Mouse (Mus musculus) urinary bladder, postnatal 14 days (tissue): ENCODE data around the gene Lrp11.
"Not testable (repeated sequence)": the region's sequence is repeated elsewhere in the genome, so short reads cannot be mapped to it uniquely, and the experiment has no call there.

ENCODE experiments used
- DNase-seq: peaks from one replicate; pipeline ENCODE4 v3.0.0; 2021; ENCODE audit warnings: low spot score

Lrp11 gene

DNA sequence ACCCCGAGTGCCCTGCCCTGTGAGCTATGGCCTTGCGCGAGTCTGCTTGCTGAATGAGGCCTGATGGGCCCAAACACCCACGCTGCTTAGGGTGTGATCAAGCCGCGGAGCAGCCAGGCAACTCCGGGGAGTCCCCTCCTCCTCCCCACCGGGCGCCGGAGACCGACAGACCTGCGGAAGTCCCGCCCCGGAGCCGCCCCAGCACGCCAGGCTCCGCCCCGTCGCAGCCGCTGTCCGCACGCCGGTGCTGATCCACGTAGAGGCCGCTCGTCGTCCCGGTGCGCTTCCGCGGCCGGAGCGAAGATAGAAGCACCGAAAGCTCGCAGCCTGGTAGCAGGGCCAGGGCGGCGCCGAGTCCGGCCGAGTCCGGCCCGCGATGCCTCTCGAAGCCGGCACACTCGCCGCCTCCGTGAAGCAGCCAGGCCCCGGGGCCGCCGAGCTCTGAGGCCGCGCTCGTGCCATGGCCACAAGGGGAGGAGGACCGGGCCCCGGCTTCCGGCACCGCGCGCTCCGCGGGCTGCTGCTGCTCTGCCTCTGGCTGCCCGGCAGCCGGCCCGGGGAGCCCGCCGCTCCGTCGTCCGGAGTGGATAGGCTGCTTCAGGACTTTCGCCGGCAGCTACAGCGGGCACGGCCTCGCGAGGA lies at the start of gene Lrp11:
Gene Lrp11 (plus strand): TSS at position 209 of the 642 bp plus-strand sequence.
- DNase-seq = peak; percentile 91

DNA sequence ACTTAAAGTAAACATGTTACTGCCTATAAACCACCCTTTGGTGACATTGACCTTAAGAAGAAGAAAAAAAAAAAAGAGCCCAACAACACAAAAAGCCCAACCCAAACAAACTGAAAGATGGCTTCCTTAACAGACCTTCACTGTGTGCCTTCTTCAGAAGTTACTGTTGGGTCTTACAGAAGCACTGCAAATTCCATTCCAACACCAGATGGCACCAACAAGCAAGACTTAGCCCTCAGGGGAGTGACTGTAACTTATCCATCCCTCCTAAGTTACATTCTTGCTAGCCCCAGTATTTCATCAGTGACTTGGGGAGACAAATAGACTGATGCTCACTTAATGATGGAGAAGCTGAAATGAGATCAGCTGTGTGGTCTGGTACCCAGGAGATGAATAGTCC lies 11.6 kb upstream of the Lrp11 start:
- no peak for DNase-seq

DNA sequence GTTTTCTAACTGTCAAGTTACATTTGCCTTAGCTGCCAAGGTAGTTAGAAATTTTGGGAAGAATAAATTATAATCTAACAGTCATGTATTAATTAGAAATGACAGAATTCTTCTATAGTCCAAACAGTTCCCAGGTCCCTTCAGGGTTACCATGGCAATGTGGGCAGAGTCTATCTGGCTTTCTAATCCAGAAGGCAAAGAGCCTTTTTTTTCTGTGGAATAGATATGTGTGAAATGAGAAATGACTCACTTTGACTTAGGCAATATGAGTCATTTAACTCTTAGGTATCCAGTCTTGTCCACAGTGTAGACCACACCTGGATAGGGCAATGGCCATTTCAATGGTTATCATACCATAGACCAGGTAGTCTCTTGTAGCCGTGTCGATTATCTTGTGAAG lies 8.2 kb upstream of the Lrp11 start:
- no peak for DNase-seq

DNA sequence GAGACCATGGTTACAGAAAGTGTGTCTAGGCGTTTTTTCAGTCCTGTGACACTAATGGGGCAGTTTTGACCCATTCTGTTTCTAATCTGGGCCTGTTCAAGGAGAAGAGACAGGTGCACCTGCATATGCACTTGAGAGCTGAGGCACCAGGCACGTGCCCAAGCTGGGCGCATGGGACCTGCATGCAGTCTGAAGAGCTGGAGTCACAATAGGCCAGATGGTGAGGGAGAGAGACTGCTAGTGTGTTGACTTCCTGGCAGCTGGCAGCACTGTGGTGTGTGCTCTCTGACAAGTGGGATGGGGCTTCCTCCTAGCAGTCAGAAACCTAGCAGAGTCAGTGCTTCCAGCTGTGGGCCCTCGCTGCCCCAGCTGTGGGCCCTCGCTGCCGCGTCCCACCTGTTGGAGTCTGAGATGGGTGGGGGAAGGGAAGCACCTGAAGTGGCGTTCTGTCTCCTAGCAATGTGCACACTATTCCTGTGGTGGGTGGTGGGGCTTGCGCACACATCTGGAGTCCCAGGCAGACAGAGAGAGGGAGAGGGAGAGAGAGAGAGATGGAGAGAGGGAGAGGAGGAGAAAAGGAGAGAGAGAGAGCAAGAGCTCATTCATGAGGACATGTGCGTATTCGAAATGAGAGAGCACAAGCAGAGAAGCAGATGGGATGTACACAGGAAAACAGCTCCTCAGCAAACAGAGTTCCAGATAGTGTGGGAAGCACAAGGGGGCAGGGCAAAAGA lies 7.3 kb upstream of the Lrp11 start:
- no peak for DNase-seq

DNA sequence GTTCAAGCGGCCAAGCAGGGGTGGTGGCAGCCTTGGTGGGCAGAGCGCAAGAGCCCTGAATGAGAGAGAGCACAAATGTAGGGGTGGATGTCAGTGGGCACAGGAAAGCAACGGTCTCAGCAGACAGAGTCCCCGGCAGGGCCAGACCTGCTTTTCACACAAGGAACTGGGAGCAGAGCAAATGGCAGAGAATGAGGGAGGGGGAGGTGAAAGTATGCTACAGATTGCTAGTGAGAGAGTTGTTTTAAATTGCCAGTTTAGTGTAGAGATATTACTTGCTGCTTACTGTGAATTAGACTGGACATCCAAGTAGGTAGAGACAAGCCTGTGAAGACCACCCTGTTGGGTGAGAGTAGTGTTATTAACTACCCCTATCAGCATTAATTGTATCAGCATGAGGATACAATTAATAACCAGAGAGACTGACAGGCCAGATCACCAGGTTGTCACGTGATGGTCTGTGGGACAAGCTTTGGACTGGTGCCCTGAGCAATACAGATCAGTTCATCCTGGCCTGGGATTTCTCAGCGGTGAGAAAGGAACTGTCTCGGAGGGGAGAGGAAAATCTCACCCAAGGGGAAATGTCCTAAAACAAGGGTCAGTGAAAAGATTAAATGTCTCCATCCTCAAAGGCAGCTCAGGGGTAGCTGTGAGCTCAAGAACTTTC lies 6.6 kb upstream of the Lrp11 start:
- DNase-seq = no peak

DNA sequence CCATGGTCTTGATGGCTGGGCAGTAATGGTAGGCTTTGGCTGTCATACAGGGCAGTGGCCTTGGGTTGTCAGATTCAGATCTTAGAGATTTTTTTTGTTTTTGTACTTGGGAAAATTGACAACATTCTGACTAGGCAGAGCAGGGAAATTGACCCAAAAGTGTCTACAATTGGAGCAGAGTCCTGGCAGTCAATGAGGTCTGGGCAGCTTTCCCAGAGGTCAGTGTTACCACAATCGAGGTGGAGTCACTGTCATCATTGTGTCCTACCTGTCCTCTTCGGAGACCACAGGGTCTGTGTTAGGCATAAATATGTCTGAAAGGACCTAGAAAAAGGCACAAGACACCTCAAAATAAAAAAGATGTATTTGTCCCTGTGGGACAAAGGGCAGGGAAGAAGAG lies 2.8 kb upstream of the Lrp11 start:
- DNase-seq = no peak

DNA sequence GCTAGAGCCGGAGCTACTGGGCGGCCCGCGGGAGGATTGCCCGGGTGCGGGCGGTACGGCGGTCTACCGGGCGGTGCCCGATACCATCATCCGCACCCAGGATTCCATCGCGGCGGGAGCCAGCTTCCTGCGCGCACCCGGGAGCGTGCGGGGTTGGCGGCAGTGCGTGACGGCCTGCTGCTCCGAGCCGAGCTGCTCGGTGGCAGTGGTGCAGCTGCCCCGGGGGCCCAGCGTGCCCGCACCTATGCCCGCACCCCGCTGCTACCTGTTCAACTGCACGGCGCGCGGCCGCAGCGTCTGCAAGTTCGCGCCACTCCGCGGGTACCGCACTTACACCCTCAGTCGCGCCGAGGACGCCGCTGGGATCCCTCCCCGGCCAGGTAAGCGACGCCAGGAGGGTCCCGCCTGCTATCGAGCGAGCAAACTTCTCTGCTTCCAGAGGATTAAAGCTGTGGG lies 662 bp downstream of the Lrp11 start:
- DNase-seq = no peak

DNA sequence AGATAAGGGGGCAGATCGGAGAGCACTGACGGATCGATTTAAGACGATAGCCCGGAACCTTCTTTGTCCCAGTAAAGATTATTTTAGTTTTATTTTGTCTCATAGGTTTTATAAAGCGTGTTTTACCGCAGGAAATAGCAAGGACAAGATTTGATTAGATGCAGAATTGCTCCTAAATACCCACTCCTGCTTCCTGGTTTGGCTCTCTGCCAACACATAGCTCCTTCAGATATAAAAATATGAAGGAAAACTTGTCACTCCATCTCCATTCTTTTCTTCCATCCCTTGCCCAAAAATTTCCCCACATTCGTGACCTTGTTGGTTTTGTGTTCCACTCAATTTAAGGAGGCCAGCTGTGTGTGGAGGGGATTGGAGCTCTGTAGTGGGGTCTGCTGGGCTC lies 1.2 kb downstream of the Lrp11 start:
- DNase-seq = no peak

DNA sequence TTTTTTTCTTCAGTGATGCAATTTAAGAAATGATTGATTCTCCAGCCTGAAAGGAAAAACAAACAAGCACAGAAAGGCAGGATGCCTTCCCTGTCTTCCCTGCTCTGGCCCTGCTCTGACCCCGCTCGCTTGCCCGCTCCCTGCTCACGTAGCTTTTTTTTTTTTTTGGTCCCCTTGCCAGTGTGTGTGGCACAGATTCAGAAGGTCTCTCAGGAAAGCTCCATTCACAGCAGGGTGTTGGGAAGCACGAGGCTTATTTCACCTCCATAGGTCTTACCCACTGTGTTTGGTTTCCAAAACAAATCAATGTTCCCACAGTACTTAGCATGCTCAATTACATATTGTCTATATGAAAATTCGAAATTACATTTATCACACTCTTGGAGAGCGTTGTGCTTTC lies 5.2 kb downstream of the Lrp11 start:
- no peak for DNase-seq

DNA sequence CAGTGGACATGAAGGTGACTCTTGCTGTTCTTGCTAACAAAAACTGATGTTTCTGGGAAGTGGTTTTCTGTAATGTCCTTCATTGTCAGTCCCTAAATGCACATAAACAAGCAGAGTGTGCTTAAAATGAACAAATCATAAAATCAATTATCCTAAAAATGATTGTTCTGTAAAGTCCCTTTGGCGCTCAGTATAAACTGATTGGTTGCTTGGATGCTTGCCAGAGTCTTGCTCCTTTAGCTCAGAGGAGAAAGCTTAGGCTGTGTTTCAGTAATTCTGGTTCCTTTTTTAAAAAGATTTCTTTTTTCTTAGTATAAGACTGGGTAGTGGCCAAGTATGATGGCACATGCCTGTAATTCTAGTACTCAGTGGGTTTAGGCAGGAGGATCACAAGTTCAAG lies 6.7 kb downstream of the Lrp11 start:
- no peak for DNase-seq

DNA sequence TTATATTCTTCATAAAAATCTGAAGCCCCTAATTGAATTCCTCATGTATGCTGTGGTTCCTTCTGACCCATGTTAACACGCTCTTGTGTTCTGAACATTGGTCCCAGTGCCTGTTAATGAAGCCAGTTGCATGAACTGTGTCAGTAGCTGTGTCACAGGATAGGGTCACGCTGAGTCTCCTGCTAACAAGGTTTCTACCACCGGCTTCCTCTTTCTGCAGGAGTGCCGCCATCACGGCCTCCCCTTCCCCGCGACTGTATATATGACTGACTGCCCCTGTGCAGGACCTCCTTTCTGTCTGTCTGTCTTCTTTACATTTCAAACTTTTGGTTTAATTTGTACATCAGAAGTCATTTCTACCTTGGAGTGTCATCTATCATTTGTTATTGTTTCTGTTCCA lies 8.6 kb downstream of the Lrp11 start:
- DNase-seq = no peak

DNA sequence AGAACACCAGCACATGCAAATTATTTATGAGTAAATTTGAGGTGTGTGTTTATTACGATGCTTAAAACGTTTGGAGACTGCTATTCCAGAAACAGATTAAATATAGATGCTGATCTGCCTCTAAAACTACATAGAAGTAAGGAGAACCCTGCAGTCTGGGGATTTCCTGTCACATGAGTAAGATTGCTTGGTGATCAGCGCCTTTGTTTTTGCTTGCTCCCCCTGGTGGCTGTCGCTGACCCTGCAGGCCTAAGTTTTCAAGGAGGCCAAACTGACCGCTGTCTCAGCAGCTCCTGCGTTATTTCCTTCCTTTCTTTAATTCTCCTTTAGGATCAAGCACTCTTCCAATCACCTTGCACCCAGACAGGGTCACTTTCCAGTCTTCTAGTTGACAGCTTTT lies 11.0 kb downstream of the Lrp11 start:
- DNase-seq = peak; percentile 69

DNA sequence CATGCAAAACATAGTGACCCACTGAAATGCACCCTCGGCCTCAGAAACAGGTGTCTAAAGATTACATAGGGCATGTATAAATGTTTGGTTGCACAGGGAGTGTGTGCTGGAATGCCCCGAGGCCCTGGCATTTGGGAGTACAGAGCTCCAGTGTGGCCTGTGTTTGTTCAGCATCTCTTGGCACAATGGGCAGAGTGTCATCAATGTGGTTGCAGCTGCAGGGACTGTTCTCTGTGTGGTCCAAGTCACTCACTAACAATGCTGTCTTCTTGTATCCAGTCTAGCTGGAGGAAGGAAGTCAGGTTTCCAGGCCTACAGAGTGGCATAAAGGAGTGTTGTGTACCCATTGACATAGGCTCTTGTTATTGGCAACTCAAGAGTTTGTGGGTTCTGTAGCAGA lies 15.6 kb downstream of the Lrp11 start:
- no peak for DNase-seq

DNA sequence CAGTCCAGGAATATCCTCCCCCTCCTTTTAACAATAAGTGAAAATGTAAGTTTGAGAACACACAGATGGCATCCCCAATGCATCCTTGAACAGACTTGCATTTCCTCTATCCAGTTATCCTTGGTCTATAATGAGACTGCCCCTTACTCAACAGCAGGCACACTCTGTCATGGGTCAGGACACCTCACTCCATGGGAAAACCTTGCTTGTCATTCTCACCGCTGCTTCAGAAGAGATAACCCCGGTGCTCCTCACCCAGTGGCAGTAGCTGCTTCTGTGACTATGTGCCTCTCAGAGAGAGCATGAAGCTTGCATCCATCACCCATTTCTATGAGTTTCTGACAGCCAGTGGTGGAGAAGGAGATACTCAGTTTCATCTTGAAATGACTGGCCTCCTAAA lies 16.8 kb downstream of the Lrp11 start:
- no peak for DNase-seq

DNA sequence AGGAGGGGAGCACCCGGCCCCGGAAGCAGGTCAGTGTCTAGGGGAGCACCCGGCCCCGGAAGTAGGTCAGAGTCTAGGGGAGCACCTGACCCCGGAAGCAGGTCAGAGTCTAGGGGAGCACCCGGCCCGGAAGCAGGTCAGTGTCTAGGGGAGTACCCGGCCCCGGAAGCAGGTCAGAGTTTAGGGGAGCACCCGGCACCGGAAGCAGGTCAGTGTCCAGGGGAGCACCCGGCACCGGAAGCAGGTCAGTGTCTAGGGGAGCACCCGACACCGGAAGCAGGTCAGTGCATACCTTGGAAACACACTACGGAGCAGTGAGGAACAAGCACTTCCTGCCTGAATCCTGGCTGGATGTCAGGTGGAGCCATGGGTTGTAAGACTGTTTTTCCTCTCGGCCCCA lies 19.0 kb downstream of the Lrp11 start:
- DNase-seq = no peak

DNA sequence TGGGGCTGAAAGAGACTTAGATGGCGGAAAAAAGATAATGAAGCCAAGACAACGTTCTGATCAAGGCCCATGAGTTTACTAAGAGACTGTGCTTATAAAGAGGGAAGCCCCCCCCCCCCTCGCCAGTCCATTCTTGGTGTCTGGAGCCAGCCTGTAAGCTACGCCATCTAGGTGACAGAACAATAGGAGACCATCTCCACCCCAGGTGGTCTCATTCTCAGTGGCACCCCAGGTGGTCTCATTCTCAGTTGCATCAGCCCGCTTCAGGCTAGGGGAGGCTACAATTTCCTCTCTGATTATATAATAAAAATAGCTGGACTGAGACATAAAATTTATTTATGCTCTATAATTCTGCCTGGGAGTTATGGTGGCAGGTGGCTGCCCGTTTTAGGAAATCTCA lies 22.0 kb downstream of the Lrp11 start:
- no peak for DNase-seq

DNA sequence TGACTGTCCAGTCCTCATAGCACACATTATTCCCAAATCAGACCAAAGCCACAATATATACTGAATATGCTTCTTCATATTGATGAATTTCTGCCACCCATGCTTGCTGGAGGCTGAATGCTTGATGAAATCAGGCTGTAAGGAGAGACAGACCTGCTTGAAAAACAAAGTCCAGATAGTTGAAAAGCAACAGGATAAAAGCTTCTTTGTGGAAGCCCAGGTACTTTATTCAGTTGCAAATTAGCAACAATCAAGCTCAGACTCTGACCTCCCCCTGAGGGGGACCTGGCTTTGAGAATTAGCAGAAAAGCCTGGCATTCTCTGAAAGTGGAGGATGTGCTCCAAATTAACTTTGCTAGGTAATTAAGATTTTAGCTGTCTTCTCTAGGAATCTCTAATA lies 22.6 kb downstream of the Lrp11 start:
- not testable (repeated sequence) for DNase-seq

DNA sequence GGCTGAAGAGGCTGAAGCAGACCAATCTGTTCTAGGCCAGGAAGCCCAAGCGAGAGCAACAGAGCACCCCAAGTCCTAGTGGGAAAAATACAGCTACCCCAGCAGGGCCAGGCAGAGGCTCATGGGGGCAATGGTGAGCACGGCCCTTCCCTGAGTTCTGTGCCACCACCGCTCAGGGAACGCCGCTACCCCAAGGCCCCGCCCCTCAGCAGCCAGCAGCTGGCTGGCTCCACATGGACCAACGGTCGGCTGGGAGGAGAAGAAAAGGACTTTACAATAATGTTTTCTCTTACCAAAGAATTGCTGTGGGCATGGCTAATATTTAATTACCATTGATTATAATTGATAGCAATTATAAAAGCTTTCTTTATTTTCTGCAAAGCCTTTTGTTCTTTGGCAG lies 25.2 kb downstream of the Lrp11 start:
- DNase-seq = no peak

DNA sequence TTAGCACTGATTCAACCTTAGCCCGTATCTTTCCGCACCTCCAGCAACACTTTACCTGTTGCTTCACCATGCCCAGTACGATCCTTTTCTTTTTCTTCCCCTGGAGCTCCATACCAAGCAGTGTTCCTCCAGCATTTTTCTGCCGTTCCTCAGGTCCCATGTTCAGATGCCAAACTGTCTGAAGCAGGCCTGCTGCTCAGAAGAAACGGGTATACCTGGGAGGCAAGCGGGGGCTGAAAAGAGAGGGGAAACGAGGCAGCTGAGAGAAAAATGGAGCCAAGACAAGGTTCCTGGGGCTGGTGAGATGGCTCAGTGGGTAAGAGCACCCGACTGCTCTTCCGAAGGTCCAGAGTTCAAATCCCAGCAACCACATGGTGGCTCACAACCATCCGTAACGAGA lies 27.5 kb downstream of the Lrp11 start:
- DNase-seq = not testable (repeated sequence)

DNA sequence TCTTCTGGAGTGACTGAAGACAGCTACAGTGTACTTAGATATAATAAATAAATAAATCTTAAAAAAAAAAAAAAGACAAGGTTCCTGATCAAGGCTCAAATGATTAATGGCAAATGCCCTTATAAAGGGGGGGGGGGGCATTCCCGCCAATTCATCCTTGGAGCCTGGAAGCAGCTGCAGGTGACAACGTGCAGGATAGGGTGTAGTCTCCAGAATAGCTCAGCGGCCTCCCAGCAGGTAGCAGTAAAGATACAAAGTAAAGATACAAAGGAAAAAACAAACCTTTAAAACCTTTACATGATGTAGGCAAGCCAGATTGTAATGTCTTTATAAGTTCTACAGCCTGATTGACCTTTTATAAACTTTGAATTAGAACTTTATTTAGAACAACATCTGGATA lies 28.0 kb downstream of the Lrp11 start:
- DNase-seq = not testable (repeated sequence)

DNA sequence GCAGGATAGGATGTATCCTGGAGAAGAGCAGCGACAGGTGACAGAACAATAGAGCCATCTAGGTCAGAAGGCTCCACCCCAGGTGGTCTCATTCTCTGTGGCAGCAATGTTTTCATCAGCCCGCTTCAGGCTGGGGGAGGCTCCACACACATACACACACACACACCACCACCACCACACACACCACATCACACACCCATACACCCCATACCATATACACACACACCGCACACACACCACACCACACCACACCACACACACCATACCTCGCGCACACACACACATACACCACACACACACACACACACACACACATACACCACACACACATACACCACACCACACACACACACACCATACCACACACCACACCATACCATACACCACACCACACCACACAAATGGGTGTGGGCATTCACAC lies 30.2 kb downstream of the Lrp11 start:
- DNase-seq = no peak

DNA sequence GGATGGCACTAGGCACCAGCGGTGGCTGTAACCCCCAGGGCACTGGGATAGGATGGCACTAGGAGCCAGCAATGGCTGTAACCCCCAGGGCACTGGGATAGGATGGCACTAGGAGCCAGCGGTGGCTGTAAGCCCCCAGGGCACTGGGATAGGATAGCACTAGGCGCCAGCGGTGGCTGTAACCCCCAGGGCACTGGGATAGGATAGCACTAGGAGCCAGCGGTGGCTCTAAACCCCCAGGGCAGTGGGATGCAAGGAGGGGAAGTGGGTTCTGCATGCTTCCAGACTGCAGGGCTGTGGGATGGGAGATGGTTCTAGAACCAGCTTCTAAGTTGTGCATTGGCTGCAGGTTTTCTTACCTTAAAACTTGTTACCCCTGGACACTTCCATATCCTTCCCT lies 31.1 kb downstream of the Lrp11 start:
- DNase-seq = no peak

DNA sequence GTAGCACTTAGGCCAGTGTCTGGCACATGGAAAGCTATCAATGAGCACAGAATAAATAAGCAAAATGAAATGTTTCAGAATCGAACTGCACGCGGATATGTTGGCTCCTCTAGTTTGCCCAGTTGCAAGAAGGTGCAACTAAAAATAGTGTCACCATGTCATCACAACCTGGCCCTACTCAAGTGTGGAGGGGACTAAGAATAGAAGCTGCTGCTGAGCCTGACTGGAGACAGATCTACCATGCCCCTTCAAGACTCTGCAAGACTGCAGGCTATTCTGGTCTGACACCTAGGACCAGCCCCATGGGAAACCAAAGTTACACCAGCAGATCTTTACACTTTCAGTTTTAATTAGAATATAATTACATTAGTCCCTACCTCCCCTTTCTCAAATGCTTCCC lies 32.8 kb downstream of the Lrp11 start:
- no peak for DNase-seq
